Comparison of ENCODE assay signal across 9 mouse cellular contexts in the genomic region with DNA sequence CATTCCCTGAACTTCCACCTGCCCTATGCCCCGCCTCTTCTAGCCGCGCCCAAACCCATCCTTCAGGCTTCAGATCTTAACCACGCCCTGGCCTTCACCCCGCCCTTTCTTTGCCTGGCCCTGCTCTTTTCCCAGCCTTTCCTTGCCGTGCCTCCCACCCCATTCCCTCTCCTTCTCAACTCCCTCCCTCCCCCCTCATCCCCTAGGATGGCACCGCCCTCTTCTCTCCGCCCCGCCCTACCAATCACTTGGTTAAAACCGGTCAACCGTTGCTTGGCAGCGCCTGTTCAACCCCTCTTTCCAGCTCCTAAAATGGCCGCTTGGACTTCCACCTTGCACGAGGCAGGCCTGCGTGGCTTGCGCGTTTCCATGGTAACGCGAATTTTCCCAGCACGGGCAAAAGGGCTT. TPM values are rescaled to one million over a fixed set of nuclear protein-coding genes. Genes with fewer than 3 reads are reported as not detected.
DNase-seq lines count a peak whose midpoint lies in the region; ATAC-seq lines count a peak whose summit lies in the region.
"Had no signal": no experiment of that assay in that cellular context is flagged by ENCODE, and none has a peak within 500 bp of the region (broad histone marks: within the 10 kb centered on the region; RNA-seq: fewer than 3 reads in every experiment).

A gene (minus strand): TSS at position 361 of the 408 bp plus-strand sequence.

- 5% methylated on average over 20 of the region's 20 CpGs for WGBS in heart, embryonic 12.5 days
- 3% methylated on average over 20 of the region's 20 CpGs for WGBS in midbrain, embryonic 13.5 days

- peak within 1 kb of the TSS; percentile 24 for H3K4me3 ChIP-seq in heart, embryonic 12.5 days
- peak within 1 kb of the TSS; percentile 30 for H3K4me3 ChIP-seq in midbrain, embryonic 13.5 days (replicated peaks)

- ATAC-seq in heart, embryonic 12.5 days (ENCODE audit: insufficient number of reproducible peaks, low FRiP score): peak; percentile 27; the same call in 1 of the 2 replicates
- peak; percentile 83 for ATAC-seq in midbrain, embryonic 13.5 days
- no peak for ATAC-seq in inflammation-experienced regulatory T-cells, adult 6 months

- intact Hi-C loops in gastrocnemius, postnatal 36 days (cut with DNase I): no loop called here

- H3K9me3 ChIP-seq in heart, embryonic 12.5 days (replicated peaks): peaks cover 30% of the 10 kb centered on the region
- no peaks in the 10 kb centered on the region for H3K9me3 ChIP-seq in midbrain, embryonic 13.5 days

- H3K27me3 ChIP-seq in heart, embryonic 12.5 days (replicated peaks): peaks cover 18% of the 10 kb centered on the region
- H3K27me3 ChIP-seq in midbrain, embryonic 13.5 days: peaks cover 16% of the 10 kb centered on the region
- H3K27me3 ChIP-seq: CH12.LX had no signal

- peaks cover 13% of the 10 kb centered on the region; the same call in 1 of the 2 replicates for H3K4me1 ChIP-seq in heart, embryonic 12.5 days (replicated peaks)
- peaks cover 24% of the 10 kb centered on the region for H3K4me1 ChIP-seq in midbrain, embryonic 13.5 days (replicated peaks)

- H3K4me2 ChIP-seq in heart, embryonic 12.5 days: peak within 1 kb of the TSS; percentile 66
- peak within 1 kb of the TSS; percentile 52 for H3K4me2 ChIP-seq in midbrain, embryonic 13.5 days (replicated peaks)

- H3K36me3 ChIP-seq in heart, embryonic 12.5 days: peaks cover 3% of the 10 kb centered on the region; the same call in 1 of the 2 replicates
- no peaks in the 10 kb centered on the region for H3K36me3 ChIP-seq in midbrain, embryonic 13.5 days

- H3K9ac ChIP-seq in heart, embryonic 12.5 days: no peak within 1 kb of the TSS
- H3K9ac ChIP-seq in midbrain, embryonic 13.5 days (replicated peaks): no peak within 1 kb of the TSS

- no peak within 1 kb of the TSS for H3K27ac ChIP-seq in heart, embryonic 12.5 days (ENCODE audit: poor library complexity, severe bottlenecking)
- H3K27ac ChIP-seq in midbrain, embryonic 13.5 days: no peak within 1 kb of the TSS

- no peak for DNase-seq in heart, adult 9 months (ENCODE audit: low spot score in 2 of 2)
- peak; percentile 85 for DNase-seq in embryo, embryonic 9.5 days (ENCODE audit: extremely low spot score)
- peak; percentile 64 for DNase-seq in kidney, adult 9 months
- no peak for DNase-seq in gastrocnemius, postnatal 36 days
- DNase-seq in urinary bladder, postnatal 14 days (ENCODE audit: low spot score): no peak

RNA-seq across cellular contexts. Expression of the gene that starts here (rescaled TPM):
- polyA plus RNA-seq in heart, embryonic 12.5 days (2016; fragmentation: Nextera tagmentation; extraction: Ambion mirVana): 0.38 and 0.44 TPM in 2 replicates
- polyA plus RNA-seq in midbrain, embryonic 13.5 days (2015; fragmentation: Nextera tagmentation; extraction: Ambion mirVana): 2.0 and 3.3 TPM in 2 replicates
- under 1 TPM in 1 of 2 experiments, not detected in 1; 0.22 TPM for total RNA-seq in gastrocnemius, postnatal 36 days (2021)
- 1 to 10 TPM in 1 of 3 experiments, under 1 TPM in 2; 0.28 to 1.2 (median 0.67) TPM for polyA plus RNA-seq in inflammation-experienced regulatory T-cells, adult 6 months (2017; shearing (Covaris generic))

Comparison
In these comparisons a context has a peak if more than half of its experiments do, and no peak if none do; other contexts are left out.
1. Peak in ATAC-seq, H3K4me3 ChIP-seq and H3K4me2 ChIP-seq in heart, embryonic 12.5 days; RNA of the gene not detected or under 1 TPM.
2. DNase-seq: peak in embryo, embryonic 9.5 days (single experiment) and kidney, adult 9 months (single experiment); none in heart, adult 9 months (0 of 2), gastrocnemius, postnatal 36 days (0 of 2) and urinary bladder, postnatal 14 days (single experiment).